Mouse (Mus musculus) hindbrain, embryonic 13.5 days (tissue): Measurements from ENCODE around the gene Zfp36. TPM values are rescaled to one million over a fixed set of nuclear protein-coding genes. Genes with fewer than 3 reads are reported as not detected.

ENCODE experiments used
- ATAC-seq: fragments of 200-750 bp; cut with Nextera tagmentation; 2 replicates; pipeline ENCODE4 v1.8.0; 2017; ENCODE audit warnings: moderate TSS enrichment; ENCODE audit not compliant: low FRiP score
- H3K27ac ChIP-seq: fragments of 300-500 bp; sonication (generic); 2 replicates; pipeline ENCODE4 v1.5.1; 2015; ENCODE audit warnings: inconsistent platforms, mild to moderate bottlenecking, moderate library complexity
- H3K27me3 ChIP-seq: fragments of 300-500 bp; sonication (generic); 2 replicates; pipeline ENCODE4 v1.6.1; 2015; ENCODE audit warnings: mild to moderate bottlenecking, inconsistent platforms
- H3K36me3 ChIP-seq: fragments of 300-500 bp; sonication (generic); 2 replicates; pipeline ENCODE4 v1.6.1; 2015; ENCODE audit warnings: mild to moderate bottlenecking, inconsistent platforms
- H3K4me1 ChIP-seq: fragments of 300-500 bp; sonication (generic); replicated peaks from 2 replicates; pipeline ENCODE4 v1.6.1; 2015; ENCODE audit warnings: inconsistent platforms
- H3K4me2 ChIP-seq: fragments of 300-500 bp; sonication (generic); 2 replicates; pipeline ENCODE4 v1.6.1; 2015; ENCODE audit warnings: inconsistent platforms, mild to moderate bottlenecking, moderate library complexity
- H3K4me3 ChIP-seq: fragments of 300-500 bp; sonication (generic); 2 replicates; pipeline ENCODE4 v1.5.1; 2015; ENCODE audit warnings: mild to moderate bottlenecking, inconsistent platforms
- H3K9ac ChIP-seq: fragments of 300-500 bp; sonication (generic); 2 replicates; pipeline ENCODE4 v1.6.1; 2015; ENCODE audit warnings: mild to moderate bottlenecking, inconsistent platforms
- H3K9me3 ChIP-seq: fragments of 300-500 bp; sonication (generic); 2 replicates; pipeline ENCODE4 v1.6.1; 2016; ENCODE audit warnings: inconsistent platforms
- WGBS: fragments of 180-500 bp; shearing (Covaris S2); methylation state at CpG from one replicate; pipeline ENCODE4 v1.1.7; 2015; 5-methylcytosine and 5-hydroxymethylcytosine counted together
- polyA plus RNA-seq: library from polyadenylated mRNA; unstranded; fragments of >200 nt; fragmentation: Nextera tagmentation; extraction: Ambion mirVana; gene quantifications from 2 replicates; pipeline ENCODE4 v1.2.1, GENCODE M21; 2015

The Zfp36 gene
- polyA plus RNA-seq, 1 experiment from 2014 or later = 4.6 TPM

DNA sequence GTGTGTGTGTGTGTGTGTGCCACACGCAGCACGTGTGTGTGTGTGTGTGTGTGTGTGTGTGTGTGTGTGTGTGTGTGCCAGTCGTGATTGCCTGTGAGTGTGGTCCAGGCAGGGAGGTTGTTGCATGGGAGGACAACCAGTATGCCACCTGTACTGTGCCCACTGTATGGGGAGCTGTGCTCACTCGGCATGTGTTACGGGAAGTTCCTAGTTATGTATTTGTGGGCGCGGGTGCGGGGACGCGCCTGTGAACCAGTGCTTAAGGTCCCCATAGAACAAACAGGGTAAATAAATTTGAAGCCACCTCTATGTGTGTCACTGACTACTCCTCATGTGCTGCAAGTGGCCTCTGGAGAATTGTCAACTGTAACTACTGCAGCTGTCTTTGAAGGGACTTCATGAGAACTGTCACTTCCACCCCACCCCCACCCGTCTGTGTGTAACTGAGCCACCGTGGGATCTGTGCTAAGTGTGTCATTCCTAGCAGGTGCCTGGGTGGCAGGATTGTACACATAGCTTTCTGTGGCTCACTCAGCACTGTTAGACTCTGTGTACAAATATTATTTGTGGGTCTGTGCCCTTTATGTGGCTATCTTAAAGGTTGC, 2.4 kb upstream of the Zfp36 start:
- Histone ChIP-seq H3K27me3 (peaks cover 21% of the 10 kb centered on the region), H3K9ac (no peak overlapping the region), H3K4me1 (peaks cover 46% of the 10 kb centered on the region), H3K27ac (peak overlapping the region; percentile 32; the same call in 1 of the 2 replicates), H3K9me3 (no peaks in the 10 kb centered on the region), H3K36me3 (peaks cover 22% of the 10 kb centered on the region), H3K4me2 (peak overlapping the region; percentile 44), H3K4me3 (no peak overlapping the region)
- no peak for ATAC-seq
- 69% methylated on average over 10 of the region's 12 CpGs for WGBS

DNA sequence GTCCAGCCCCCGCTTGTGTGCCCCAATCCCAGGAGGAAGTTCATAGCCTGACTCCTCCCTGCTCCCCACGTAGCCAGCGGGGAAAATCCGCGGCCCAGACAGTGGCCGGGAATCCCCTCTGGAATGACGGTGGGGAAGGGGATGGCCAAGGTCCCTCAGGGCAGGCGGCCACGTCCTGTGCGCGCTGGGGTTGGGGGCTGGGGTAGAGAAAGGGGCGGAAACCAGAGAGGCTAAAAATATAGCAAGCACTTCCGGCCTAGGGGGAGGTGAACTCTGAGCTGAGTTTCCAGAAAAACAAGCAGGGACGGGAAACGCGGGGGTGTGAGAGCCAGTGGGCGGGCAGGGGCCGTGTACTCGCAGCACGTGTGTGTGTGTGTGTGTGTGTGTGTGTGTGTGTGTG, 1.9 kb upstream of the Zfp36 start:
- peaks cover 51% of the 10 kb centered on the region for H3K4me1 ChIP-seq
- peak overlapping the region; percentile 76 for H3K27ac ChIP-seq
- peaks cover 17% of the 10 kb centered on the region for H3K36me3 ChIP-seq
- WGBS = 6% methylated on average over 20 of the region's 20 CpGs
- ATAC-seq = peak; percentile 6; the same call in 1 of the 2 replicates
- no peak overlapping the region for H3K4me3 ChIP-seq
- H3K4me2 ChIP-seq = peak overlapping the region; percentile 44
- peak overlapping the region; percentile 61; the same call in 1 of the 2 replicates for H3K9ac ChIP-seq
- H3K27me3 ChIP-seq = peaks cover 22% of the 10 kb centered on the region
- H3K9me3 ChIP-seq = no peaks in the 10 kb centered on the region

DNA sequence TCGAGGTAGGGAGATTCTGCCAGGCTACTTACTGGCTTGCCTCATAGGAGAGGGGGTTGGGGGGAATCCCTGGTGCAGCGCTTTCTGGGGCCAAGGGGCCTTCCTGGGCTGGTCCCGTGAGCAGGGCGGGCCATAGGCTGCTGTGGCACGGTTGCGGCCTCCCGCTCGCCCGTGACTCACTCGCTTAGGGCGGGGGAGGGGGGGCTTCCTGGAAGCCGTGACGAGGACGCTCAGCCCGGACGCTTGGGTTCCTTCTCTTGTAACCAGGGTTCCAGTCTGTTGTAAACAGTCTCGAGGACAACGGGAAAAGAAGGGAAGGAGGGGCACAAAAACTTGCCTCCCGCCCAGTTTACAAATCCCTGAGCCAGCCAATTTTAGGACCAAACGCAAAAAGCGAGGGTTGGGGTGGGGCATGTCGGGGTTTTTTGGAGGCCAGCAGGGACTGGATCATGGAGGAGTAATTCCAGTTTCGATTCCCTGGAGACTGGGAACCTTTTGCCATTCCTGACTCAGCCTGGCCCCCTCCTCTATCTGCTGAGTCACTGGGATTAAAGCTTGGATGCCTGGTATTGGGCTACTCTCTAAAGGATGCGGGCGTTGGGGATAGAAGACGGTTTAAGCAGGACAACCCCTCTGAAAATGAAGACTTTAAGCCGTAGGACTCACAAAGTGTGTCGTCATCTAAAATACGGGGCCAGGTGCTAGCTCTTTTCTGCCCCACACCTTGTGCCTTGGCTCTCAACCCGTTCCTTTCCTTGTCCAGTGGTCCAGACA, 1.2 kb upstream of the Zfp36 start:
- peaks cover 22% of the 10 kb centered on the region for H3K27me3 ChIP-seq
- H3K27ac ChIP-seq = peak overlapping the region; percentile 76
- H3K36me3 ChIP-seq = peaks cover 14% of the 10 kb centered on the region
- peaks cover 56% of the 10 kb centered on the region for H3K4me1 ChIP-seq
- H3K9ac ChIP-seq = peak overlapping the region; percentile 61; the same call in 1 of the 2 replicates
- 12% methylated on average over 30 of the region's 30 CpGs for WGBS
- H3K4me3 ChIP-seq = no peak overlapping the region
- no peak for ATAC-seq
- H3K9me3 ChIP-seq = no peaks in the 10 kb centered on the region
- peak overlapping the region; percentile 44 for H3K4me2 ChIP-seq

DNA sequence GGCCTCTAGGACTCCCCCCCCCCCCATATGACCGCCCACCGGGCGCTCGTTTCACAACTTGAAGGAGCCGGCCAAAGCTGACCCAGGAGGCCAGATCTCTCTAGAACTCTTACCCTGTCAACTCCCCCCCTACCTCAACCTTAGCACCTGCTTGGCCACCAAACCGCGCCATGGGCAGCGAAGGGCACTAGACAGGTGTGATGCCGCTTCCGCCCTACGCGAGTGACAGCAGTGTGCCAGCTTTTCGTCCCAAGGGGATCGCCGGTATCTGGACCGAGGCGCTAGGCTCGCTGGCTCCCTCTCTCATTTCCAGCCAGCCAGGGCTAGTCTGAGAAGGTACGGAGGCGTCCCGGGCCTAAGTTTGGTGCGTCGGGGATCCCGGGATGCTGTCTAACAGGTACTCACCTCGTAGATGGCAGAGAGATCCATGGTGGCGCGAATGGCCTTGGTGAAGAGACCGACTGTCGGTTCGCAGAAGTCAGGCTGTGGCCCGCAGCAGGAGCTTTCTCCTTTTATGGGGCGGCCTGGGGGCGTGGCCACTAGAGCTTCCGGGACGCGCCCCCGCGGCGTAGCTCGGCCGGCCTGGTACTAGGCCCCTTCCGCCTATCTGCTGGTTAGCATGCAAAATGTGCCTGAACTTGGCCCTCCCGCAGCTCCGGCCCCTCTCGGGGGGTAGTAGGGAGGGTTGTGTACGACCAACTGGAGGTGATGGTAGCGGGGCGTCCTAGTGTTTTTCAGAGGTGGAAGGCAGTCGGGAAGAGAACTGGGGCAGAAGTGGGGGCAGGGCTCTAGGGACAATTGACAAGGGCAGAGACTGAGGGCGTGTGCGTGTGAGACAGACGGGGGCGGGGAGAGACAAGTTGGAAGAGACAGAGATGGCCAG, 1.0 kb downstream of the Zfp36 start:
- WGBS = 1% methylated on average over 53 of the region's 53 CpGs
- Histone ChIP-seq H3K27ac (peak overlapping the region; percentile 80), H3K4me3 (peak overlapping the region; percentile 53), H3K9ac (peak overlapping the region; percentile 79), H3K4me1 (peaks cover 70% of the 10 kb centered on the region), H3K27me3 (peaks cover 22% of the 10 kb centered on the region), H3K4me2 (peak overlapping the region; percentile 82), H3K36me3 (no peaks in the 10 kb centered on the region), H3K9me3 (no peaks in the 10 kb centered on the region)
- peak; percentile 50 for ATAC-seq

DNA sequence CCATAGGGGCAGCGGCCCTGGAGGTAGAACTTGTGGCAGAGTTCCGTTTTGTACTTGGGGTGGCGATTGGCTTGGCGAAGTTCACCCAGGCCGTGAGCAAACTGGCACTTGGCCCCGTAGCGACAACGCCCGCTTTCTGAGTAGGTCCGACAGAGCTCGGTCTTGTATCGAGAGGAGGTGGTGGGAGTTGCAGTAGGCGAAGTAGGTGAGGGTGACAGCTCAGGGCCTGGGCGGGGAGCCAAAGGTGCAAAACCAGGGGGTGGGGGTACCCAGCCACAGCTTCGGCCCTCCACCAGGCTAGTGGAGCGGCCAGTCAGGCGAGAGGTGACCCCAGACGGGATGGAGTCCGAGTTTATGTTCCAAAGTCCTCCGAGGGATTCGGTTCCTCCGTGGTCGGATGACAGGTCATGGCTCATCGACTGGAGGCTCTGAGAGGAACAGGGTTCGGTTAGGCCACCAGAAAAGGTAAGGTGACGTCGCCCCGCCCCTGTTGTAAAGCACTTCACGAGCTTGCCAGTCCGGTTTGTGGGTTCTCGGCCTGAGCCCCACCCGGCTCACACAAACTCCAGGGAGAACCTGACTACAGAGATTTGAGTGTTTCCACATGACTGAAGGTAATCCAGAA, 1.9 kb downstream of the Zfp36 start:
- Histone ChIP-seq H3K9me3 (no peaks in the 10 kb centered on the region), H3K36me3 (no peaks in the 10 kb centered on the region), H3K27me3 (peaks cover 22% of the 10 kb centered on the region), H3K9ac (peak overlapping the region; percentile 79), H3K4me2 (peak overlapping the region; percentile 82), H3K4me3 (peak overlapping the region; percentile 53), H3K4me1 (peaks cover 72% of the 10 kb centered on the region), H3K27ac (peak overlapping the region; percentile 30; the same call in 1 of the 2 replicates)
- ATAC-seq = no peak
- 46% methylated on average over 32 of the region's 32 CpGs for WGBS

DNA sequence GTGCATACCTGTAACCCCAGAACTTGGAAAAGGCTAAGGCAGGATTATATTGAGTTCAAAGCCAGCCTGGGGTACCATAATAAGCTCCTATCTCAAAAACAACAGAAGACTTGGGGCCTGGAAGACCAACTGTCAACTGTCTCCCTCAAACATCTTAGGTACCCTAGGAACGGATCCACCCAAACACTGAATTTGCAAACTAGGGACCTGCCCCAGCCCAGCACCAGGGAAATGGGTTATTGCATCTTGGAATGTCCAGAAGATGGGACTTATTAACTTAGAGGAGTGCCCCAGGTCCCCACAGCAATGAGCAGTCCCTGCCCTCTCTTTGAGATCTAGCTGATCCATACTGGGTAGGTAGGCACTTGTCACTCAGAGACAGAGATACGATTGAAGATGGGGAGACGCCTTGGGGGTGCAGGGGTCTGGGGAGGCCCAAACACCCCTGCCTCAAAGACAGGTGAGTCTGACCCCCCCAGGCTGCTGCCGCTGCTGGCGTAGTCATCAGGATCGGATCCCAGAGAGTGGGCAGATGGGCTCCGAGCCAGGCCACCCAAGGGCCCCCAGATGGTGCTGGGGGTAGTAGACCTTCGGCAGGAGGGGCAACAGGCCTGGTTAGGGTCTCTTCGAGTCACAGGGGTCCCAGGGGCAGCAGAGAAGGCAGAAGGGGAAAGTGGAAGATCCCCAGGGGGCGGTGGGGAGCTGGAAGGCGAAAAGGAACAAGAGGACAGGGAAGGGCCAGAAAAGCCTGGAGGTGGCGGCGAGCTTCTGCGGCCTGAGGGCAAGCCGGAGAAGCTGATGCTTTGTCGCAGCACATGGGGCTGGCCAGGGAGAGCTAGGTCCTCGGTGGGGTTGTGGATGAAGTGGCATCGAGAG, 2.6 kb downstream of the Zfp36 start:
- Histone ChIP-seq H3K4me3 (peak overlapping the region; percentile 53), H3K27ac (0 out of 2 replicates have a peak overlapping the region, but pooled peaks have one; percentile 30), H3K9me3 (no peaks in the 10 kb centered on the region), H3K4me1 (peaks cover 65% of the 10 kb centered on the region), H3K9ac (peak overlapping the region; percentile 79), H3K27me3 (peaks cover 22% of the 10 kb centered on the region), H3K36me3 (no peaks in the 10 kb centered on the region), H3K4me2 (peak overlapping the region; percentile 82)
- no peak for ATAC-seq
- WGBS = 74% methylated on average over 18 of the region's 18 CpGs

DNA sequence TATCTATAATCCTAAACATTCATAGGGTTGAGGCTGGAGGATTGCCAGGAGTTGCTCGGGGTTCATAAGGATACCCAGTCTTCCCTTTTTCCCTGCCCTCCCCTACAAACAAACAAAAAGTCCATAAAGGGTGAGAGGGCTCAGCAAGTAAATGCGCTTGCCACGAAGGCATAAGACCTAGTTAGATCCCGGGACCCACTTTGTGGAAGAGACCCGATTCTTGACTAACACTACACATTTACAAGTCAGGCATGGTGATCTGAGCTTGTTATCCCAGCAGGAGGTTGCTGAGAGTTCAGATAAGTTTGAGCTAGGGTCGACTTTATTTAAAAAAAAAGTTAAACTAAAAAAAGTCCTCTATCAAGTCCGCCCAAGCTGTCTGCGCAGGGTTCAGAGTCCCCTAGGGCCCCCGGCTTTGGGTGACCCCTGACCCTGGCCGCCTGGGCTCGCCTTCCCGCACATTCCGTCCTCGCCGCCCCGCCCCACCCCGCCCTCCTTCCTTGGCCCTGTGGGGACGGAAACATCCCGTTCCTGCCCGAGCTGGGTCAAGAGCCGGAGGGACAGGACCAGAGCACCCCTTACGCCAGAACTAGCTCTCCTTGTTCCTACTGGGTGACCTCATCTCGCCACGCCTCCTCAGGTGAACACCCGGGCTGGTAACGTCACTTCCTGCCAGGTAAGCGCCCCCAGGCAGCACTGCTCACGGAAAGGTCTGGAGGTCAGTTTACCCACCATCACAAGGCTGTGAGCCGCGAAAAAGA, 3.9 kb downstream of the Zfp36 start:
- WGBS = 3% methylated on average over 30 of the region's 30 CpGs
- Histone ChIP-seq H3K27ac (peak overlapping the region; percentile 90), H3K36me3 (no peaks in the 10 kb centered on the region), H3K9ac (peak overlapping the region; percentile 72), H3K9me3 (no peaks in the 10 kb centered on the region), H3K27me3 (peaks cover 20% of the 10 kb centered on the region), H3K4me1 (peaks cover 62% of the 10 kb centered on the region), H3K4me3 (peak overlapping the region; percentile 42), H3K4me2 (peak overlapping the region; percentile 62)
- no peak for ATAC-seq

DNA sequence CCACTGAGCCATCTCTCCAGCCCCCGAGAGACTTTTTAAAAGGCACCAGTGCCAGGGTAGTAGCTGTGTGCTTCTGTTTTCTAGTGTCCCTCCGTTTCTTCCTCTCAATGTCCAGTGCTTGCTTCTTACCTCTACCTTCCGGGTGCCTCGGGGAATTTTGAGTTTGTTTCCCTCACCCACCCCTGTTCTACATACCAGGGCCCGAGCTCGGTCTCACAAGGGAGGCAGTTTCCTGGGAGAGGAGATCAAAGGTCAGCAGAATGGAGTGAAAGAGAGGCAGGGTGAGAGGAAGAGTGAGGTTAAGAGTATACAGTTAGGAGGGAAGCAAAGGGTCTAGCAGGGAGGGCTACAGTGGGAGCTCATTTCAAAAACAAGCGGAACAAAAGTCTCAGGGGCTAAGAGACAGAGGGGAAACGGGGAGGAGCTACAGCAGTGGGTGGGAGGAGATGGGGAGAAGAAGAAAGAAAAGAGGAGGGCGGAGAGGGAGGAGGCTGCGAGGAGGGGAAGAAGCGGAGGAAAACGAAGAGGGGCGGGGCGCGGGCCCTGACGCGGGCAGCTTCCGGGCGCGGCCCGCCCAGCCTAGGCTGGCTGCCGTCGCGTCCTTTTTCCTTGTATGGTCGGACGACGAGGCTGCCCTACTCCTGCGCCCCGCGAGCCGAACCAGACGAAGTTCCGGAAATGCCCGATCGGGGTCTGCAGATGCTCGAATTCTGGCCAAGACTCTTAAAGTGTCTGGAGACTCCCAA, 4.7 kb downstream of the Zfp36 start:
- Histone ChIP-seq H3K27ac (peak overlapping the region; percentile 90), H3K9ac (peak overlapping the region; percentile 72), H3K4me2 (peak overlapping the region; percentile 62), H3K27me3 (peaks cover 11% of the 10 kb centered on the region), H3K36me3 (no peaks in the 10 kb centered on the region), H3K9me3 (no peaks in the 10 kb centered on the region), H3K4me1 (peaks cover 65% of the 10 kb centered on the region), H3K4me3 (peak overlapping the region; percentile 42)
- under 1% methylated on average over 35 of the region's 36 CpGs for WGBS
- ATAC-seq = peak; percentile 16

DNA sequence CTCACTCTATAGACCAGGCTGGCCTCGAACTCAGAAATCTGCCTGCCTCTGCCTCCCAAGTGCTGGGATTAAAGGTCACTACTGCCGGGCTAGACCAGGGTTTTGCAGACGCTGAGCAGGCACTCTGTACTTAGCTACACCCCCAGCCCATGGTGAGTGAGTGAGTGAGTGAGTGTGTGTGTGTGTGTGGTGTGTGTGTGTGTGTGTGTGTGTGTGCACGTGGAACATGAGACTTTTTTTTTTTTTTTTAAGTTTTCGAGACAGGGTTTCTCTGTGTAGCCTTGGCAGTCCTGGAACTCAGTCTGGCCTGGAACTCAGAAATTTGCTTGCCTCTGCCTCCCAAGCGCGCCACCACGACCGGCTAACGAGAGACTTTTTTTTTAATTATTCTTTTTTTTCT, 5.4 kb downstream of the Zfp36 start:
- Histone ChIP-seq H3K27ac (peak overlapping the region; percentile 90), H3K36me3 (peaks cover 1% of the 10 kb centered on the region; the same call in 1 of the 2 replicates), H3K9ac (no peak overlapping the region), H3K4me1 (peaks cover 71% of the 10 kb centered on the region), H3K27me3 (peaks cover 9% of the 10 kb centered on the region; the same call in 1 of the 2 replicates), H3K9me3 (no peaks in the 10 kb centered on the region), H3K4me3 (no peak overlapping the region), H3K4me2 (no peak overlapping the region)
- ATAC-seq = no peak
- WGBS = 84% methylated on average over 10 of the region's 10 CpGs
